Mouse (Mus musculus): ENCODE measurements around the gene Coro1b. TPM values are rescaled to one million over a fixed set of nuclear protein-coding genes. Genes with fewer than 3 reads are reported as not detected.

Coro1b gene
- polyA plus RNA-seq, 1 experiment from 2014 or later, result 218 TPM

DNA sequence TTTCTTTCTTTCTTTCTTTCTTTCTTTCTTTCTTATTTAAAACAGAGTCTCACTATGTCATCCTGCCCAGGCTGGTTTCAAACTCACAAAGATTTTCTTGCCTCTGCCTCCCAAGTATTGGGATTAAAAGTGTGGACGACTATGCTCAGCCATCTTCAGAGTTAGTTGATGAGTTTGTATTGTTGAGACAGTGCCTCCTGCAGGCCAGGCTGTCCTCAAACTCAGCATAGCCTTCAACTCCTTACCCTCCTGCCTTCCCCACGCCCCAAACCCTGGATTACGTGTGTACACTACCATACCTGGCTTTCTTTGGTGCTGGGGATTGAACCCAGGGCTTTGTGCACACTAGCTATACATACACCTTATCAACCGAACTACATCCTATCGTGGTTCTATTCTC is 12.0 kb upstream of the Coro1b start:
- H3K27me3 ChIP-seq (ENCODE audit: insufficient read depth, low read length), result no peaks in the 10 kb centered on the region
- H3K4me2 ChIP-seq (replicated peaks; ENCODE audit: low read depth, low read length), result no peak overlapping the region
- H3K27ac ChIP-seq (ENCODE audit: low read length), result no peak overlapping the region
- 82% methylated on average over 5 of the region's 5 CpGs for WGBS
- H3K36me3 ChIP-seq (ENCODE audit: insufficient read depth, low read length), result peaks cover 14% of the 10 kb centered on the region
- H3K4me3 ChIP-seq (ENCODE audit: low read length), result no peak overlapping the region
- H3K9ac ChIP-seq (replicated peaks; ENCODE audit: low read length), result no peak overlapping the region
- no peaks in the 10 kb centered on the region for H3K4me1 ChIP-seq (ENCODE audit: insufficient read depth, low read length)
- no peak for ATAC-seq (ENCODE audit: low FRiP score, low TSS enrichment)
- H3K9me3 ChIP-seq (ENCODE audit: low read length), result no peaks in the 10 kb centered on the region

DNA sequence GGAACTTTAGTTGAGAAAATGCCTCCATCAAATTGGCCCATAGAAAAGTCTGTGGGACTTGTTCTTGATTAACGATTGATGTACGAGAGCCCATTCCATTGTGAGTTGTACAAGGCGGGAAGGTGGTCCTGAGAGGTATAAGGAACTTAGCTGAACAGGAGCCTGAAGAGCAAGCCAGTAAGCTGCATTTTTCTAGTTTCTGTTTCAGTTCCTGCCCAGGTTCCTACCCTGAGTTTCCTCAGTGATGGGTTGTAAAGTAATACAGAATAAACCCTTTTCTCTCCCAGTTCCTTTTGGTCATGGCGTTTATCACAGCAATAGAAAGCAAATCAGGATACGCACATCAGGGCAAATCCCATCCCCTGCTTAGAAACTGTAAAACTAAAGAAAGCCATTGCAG is 10.5 kb upstream of the Coro1b start:
- Histone ChIP-seq H3K9me3 (ENCODE audit: low read length) (no peaks in the 10 kb centered on the region), H3K9ac (replicated peaks; ENCODE audit: low read length) (no peak overlapping the region), H3K36me3 (ENCODE audit: insufficient read depth, low read length) (no peaks in the 10 kb centered on the region), H3K27ac (ENCODE audit: low read length) (no peak overlapping the region), H3K4me1 (ENCODE audit: insufficient read depth, low read length) (0 out of 2 replicates have a peak, but pooled peaks cover 3% of the 10 kb centered on the region), H3K4me3 (ENCODE audit: low read length) (no peak overlapping the region), H3K4me2 (replicated peaks; ENCODE audit: low read depth, low read length) (no peak overlapping the region), H3K27me3 (ENCODE audit: insufficient read depth, low read length) (no peaks in the 10 kb centered on the region)
- 78% methylated on average over 5 of the region's 5 CpGs for WGBS
- no peak for ATAC-seq (ENCODE audit: low FRiP score, low TSS enrichment)

DNA sequence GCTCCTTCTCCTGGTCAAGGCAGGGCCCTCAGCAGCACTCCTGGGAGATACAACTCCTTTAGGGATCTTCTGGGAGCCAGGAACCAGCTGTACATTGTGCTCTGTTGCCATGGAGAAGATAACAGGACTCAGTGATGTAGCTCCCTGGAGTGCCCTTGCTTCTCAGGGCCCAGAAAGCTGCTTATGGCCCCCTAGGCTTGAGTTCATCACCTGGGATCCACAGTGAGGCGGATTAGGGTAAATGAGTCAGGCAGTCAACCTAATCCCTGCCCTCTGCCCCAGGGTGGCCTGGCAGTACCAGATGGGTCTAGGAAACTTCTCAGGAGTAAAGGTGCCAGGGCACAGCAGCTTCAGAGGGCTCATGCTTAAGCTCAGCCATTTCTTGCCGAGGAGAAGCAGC is 9.0 kb upstream of the Coro1b start, which contains the start of gene Gpr152:
Gpr152 (plus strand) TSS at position 342 of the 400 bp plus-strand sequence.
- Histone ChIP-seq H3K9me3 (ENCODE audit: low read length) (no peaks in the 10 kb centered on the region), H3K4me1 (ENCODE audit: insufficient read depth, low read length) (0 out of 2 replicates have a peak, but pooled peaks cover 3% of the 10 kb centered on the region), H3K4me3 (ENCODE audit: low read length) (no peak within 1 kb of the TSS), H3K4me2 (replicated peaks; ENCODE audit: low read depth, low read length) (no peak within 1 kb of the TSS), H3K36me3 (ENCODE audit: insufficient read depth, low read length) (no peaks in the 10 kb centered on the region), H3K27ac (ENCODE audit: low read length) (no peak within 1 kb of the TSS), H3K27me3 (ENCODE audit: insufficient read depth, low read length) (no peaks in the 10 kb centered on the region), H3K9ac (replicated peaks; ENCODE audit: low read length) (no peak within 1 kb of the TSS)
- WGBS, result 86% methylated on average over 2 of the region's 2 CpGs
- ATAC-seq (ENCODE audit: low FRiP score, low TSS enrichment), result no peak

DNA sequence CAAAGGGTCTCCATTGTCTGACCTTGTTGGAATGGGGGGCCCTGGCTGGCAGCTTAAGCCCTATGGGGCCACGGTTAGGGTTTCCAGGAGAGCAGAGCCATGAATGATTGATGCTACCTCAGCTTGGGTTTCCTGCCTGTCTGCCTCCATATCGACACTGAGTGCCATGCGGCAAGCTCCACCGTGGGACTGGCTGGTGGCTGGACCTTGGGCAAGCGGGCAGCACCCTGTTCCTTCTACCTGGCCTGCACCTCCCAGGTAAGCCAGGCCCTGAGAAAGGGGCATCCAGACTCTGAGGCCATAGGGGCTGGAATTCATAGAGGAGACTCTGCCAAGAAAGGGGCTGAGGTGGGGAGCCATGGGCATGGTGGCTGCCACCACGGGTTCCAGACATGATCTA is 8.3 kb upstream of the Coro1b start:
- Histone ChIP-seq H3K4me3 (ENCODE audit: low read length) (no peak overlapping the region), H3K4me1 (ENCODE audit: insufficient read depth, low read length) (0 out of 2 replicates have a peak, but pooled peaks cover 3% of the 10 kb centered on the region), H3K36me3 (ENCODE audit: insufficient read depth, low read length) (no peaks in the 10 kb centered on the region), H3K9me3 (ENCODE audit: low read length) (no peaks in the 10 kb centered on the region), H3K27me3 (ENCODE audit: insufficient read depth, low read length) (no peaks in the 10 kb centered on the region), H3K4me2 (replicated peaks; ENCODE audit: low read depth, low read length) (no peak overlapping the region), H3K9ac (replicated peaks; ENCODE audit: low read length) (no peak overlapping the region), H3K27ac (ENCODE audit: low read length) (no peak overlapping the region)
- 64% methylated on average over 6 of the region's 6 CpGs for WGBS
- no peak for ATAC-seq (ENCODE audit: low FRiP score, low TSS enrichment)

DNA sequence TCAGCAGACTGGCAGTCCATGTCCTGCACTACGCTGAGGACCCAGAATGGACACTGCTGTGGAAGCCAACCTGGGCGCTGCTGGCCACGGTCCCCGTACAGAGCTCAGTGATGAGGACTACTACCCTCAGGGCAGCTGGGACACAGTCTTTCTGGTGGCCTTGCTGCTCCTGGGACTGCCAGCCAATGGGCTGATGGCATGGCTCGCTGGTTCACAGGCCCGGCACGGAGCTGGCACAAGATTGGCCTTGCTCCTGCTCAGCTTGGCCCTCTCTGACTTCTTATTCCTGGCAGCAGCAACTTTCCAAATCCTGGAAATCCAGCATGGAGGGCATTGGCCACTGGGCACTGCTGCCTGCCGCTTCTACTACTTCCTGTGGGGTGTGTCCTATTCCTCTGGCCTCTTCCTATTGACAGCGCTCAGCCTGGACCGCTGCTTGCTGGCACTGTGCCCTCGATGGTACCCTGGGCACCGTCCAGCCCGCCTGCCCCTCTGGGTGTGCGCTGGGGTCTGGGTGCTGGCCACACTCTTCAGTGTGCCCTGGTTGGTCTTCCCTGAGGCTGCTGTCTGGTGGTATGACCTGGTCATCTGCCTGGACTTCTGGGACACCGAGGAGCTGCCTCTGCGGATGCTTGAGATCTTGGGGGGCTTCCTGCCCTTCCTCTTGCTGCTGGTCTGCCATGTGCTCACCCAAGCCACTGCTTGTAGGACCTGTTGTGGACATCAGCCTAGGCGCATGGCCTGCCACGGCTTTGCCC is 5.8 kb upstream of the Coro1b start:
- no peaks in the 10 kb centered on the region for H3K9me3 ChIP-seq (ENCODE audit: low read length)
- ATAC-seq (ENCODE audit: low FRiP score, low TSS enrichment), result no peak
- no peak overlapping the region for H3K4me3 ChIP-seq (ENCODE audit: low read length)
- 89% methylated on average over 18 of the region's 18 CpGs for WGBS
- H3K4me1 ChIP-seq (ENCODE audit: insufficient read depth, low read length), result 0 out of 2 replicates have a peak, but pooled peaks cover 3% of the 10 kb centered on the region
- H3K27ac ChIP-seq (ENCODE audit: low read length), result no peak overlapping the region
- no peaks in the 10 kb centered on the region for H3K36me3 ChIP-seq (ENCODE audit: insufficient read depth, low read length)
- H3K4me2 ChIP-seq (replicated peaks; ENCODE audit: low read depth, low read length), result no peak overlapping the region
- no peaks in the 10 kb centered on the region for H3K27me3 ChIP-seq (ENCODE audit: insufficient read depth, low read length)
- H3K9ac ChIP-seq (replicated peaks; ENCODE audit: low read length), result no peak overlapping the region

DNA sequence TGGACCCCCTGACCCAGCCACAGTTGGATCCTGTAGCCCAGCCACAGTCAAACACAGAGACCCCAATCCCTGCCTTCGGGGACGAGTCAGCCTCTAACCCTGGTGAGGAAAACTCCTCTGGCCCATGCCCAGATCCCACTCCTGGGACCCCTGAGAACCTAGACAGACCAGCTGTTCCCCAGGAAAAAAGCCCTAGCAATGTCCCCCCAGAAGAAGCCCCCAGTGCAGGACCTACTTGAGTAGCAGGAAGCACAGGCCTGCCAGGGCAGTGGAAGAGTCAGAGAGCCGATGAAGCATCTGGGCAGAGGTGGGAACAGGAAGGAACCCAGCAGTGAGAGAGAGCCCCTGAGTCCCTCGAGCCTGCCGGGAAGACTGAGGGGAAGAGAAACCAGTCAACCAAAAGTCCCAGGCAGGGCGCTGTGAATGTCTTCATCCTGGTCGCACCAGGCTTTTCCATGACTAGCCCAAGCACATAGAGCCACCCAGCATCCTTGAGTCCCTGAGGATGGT is 4.6 kb upstream of the Coro1b start, which contains the start of gene Cabp4:
Cabp4 (minus strand) TSS at position 275 of the 510 bp plus-strand sequence.
- no peaks in the 10 kb centered on the region for H3K27me3 ChIP-seq (ENCODE audit: insufficient read depth, low read length)
- no peaks in the 10 kb centered on the region for H3K36me3 ChIP-seq (ENCODE audit: insufficient read depth, low read length)
- no peaks in the 10 kb centered on the region for H3K9me3 ChIP-seq (ENCODE audit: low read length)
- H3K27ac ChIP-seq (ENCODE audit: low read length), result no peak within 1 kb of the TSS
- H3K9ac ChIP-seq (replicated peaks; ENCODE audit: low read length), result no peak within 1 kb of the TSS
- H3K4me3 ChIP-seq (ENCODE audit: low read length), result no peak within 1 kb of the TSS
- no peak for ATAC-seq (ENCODE audit: low FRiP score, low TSS enrichment)
- H3K4me1 ChIP-seq (ENCODE audit: insufficient read depth, low read length), result peaks cover 9% of the 10 kb centered on the region
- no peak within 1 kb of the TSS for H3K4me2 ChIP-seq (replicated peaks; ENCODE audit: low read depth, low read length)
- WGBS, result 77% methylated on average over 7 of the region's 7 CpGs

DNA sequence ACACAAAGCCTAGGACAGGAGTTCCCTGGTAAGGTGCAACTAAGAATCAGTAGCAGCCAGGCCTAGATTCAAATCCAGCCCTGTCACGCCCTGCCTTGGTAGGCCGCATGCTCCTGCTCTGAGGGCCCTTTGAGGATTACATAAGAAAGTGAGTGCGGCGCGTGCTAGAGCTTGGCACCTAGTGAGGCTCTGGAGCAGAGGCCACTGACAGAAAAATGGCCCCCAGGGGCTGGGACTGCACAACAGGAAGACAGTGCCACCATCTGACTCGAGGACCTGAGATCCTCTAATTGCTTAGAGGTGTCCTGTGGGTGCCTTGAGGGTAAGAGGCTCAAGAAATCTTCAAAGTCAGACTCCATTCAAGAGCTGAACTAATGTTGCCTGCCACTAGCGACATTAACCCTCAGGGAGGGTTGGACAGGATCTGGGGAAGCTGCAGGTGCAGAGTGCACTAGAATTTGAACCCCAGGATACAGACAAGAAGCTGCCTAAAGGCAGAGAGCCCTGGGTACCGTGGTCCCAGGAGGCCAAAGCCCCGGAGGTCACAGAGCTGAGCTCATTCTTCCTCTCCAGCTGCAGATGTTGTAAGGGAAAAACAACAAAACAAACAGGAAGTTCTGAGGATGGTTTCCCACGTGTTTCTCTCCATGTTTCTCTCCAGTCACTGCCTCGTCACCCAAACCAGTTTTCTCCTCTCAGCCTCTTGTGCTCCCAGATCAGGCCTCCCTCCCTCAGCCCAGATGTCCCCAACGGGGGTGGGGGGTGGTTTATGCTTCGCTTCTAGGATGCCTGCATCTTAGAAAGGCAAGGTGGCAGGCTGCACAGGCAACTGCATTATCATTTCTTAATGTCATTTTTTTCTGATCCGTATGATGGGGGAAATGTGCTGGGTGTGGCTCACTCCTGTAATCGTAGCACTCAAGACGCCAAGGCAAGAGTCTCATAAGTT is 3.6 kb upstream of the Coro1b start:
- Histone ChIP-seq H3K9me3 (ENCODE audit: low read length) (no peaks in the 10 kb centered on the region), H3K27me3 (ENCODE audit: insufficient read depth, low read length) (no peaks in the 10 kb centered on the region), H3K4me2 (replicated peaks; ENCODE audit: low read depth, low read length) (no peak overlapping the region), H3K4me1 (ENCODE audit: insufficient read depth, low read length) (peaks cover 19% of the 10 kb centered on the region), H3K4me3 (ENCODE audit: low read length) (no peak overlapping the region), H3K27ac (ENCODE audit: low read length) (no peak overlapping the region), H3K36me3 (ENCODE audit: insufficient read depth, low read length) (no peaks in the 10 kb centered on the region), H3K9ac (replicated peaks; ENCODE audit: low read length) (no peak overlapping the region)
- 74% methylated on average over 16 of the region's 16 CpGs for WGBS
- ATAC-seq (ENCODE audit: low FRiP score, low TSS enrichment), result no peak

DNA sequence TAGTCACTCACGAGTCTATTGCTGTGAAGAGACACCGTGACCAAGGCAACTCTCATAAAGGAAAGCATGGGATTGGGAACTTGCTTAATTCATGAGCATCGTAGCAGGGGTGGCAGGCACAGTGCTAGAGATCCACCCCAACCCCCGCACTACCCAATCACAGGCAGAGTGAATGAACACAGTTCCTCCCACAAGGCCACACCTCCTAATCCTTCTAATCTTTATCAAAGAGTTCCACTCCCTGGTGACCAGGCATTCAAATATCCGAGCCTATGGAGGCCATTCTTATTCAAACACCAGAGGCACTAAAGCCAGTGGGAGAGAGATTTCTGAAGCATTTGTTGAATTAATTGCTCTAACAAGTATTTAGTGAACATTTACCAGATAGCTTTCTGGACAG is 2.5 kb upstream of the Coro1b start:
- no peak for ATAC-seq (ENCODE audit: low FRiP score, low TSS enrichment)
- H3K4me1 ChIP-seq (ENCODE audit: insufficient read depth, low read length), result peaks cover 28% of the 10 kb centered on the region
- H3K4me2 ChIP-seq (replicated peaks; ENCODE audit: low read depth, low read length), result no peak overlapping the region
- no peaks in the 10 kb centered on the region for H3K9me3 ChIP-seq (ENCODE audit: low read length)
- no peak overlapping the region for H3K4me3 ChIP-seq (ENCODE audit: low read length)
- H3K27me3 ChIP-seq (ENCODE audit: insufficient read depth, low read length), result no peaks in the 10 kb centered on the region
- WGBS, result 95% methylated on average over 5 of the region's 5 CpGs
- H3K27ac ChIP-seq (ENCODE audit: low read length), result no peak overlapping the region
- peaks cover 4% of the 10 kb centered on the region; the same call in 1 of the 2 replicates for H3K36me3 ChIP-seq (ENCODE audit: insufficient read depth, low read length)
- H3K9ac ChIP-seq (replicated peaks; ENCODE audit: low read length), result no peak overlapping the region

DNA sequence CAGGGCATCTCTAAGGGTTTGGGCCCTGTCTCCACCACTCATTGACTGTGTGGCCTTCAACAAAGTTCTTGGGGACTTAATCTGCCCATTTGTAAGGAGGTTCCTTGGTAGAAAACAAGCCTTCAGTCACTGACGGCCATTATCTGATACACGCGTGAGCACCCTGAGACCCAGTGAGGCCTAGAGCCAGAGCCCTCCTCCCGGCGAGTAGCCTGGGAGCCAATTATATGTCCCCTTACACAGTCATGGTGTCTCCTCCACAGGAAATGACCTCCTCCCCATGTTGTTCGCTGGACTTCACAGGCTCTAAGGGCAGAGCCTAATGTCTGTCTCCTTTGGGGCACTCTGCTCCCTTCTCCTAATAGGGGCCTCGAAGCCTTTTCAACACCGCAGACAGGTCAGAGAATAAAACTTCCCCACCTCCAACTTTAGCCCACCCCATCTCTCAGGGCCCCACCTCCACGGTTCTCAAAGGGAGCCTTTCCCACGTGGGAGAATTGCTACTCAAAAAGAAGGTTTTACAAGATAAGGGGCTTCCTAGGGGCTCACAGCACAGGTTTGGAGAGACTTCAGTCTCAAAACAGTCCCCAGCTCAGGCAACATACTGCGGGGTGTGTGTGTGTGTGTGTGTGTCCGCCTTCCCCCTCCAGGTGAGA is 1.9 kb upstream of the Coro1b start:
- Histone ChIP-seq H3K4me1 (ENCODE audit: insufficient read depth, low read length) (peaks cover 28% of the 10 kb centered on the region), H3K9me3 (ENCODE audit: low read length) (no peaks in the 10 kb centered on the region), H3K4me2 (replicated peaks; ENCODE audit: low read depth, low read length) (no peak overlapping the region), H3K4me3 (ENCODE audit: low read length) (no peak overlapping the region), H3K27ac (ENCODE audit: low read length) (no peak overlapping the region), H3K36me3 (ENCODE audit: insufficient read depth, low read length) (peaks cover 8% of the 10 kb centered on the region), H3K27me3 (ENCODE audit: insufficient read depth, low read length) (no peaks in the 10 kb centered on the region), H3K9ac (replicated peaks; ENCODE audit: low read length) (no peak overlapping the region)
- 65% methylated on average over 12 of the region's 12 CpGs for WGBS
- ATAC-seq (ENCODE audit: low FRiP score, low TSS enrichment), result no peak

All from kidney, embryonic 16.5 days (tissue).